Mouse (Mus musculus) CD8-positive naive resting alpha-beta T cell, adult 2 months (primary cell): ENCODE measurements around the gene Hpca.

Experiments
- DNase-seq, 2 experiments: peaks; one replicate each; pipeline ENCODE4 v3.0.0; 2022; ENCODE audit warnings: low read depth in 2 of 2, low spot score in 2 of 2

The Hpca gene

GRCm38 (mm10) chr4:129136579-129137391 lies 14.9 kb upstream of the Hpca start, which contains the start of gene Fndc5:
Gene Fndc5 (plus strand): TSS chr4:129136999.
- no peak for DNase-seq

- no peak for DNase-seq
Measured at GRCm38 (mm10) chr4:129136189-129136578, 14.3 kb upstream of the Hpca start.

DNA sequence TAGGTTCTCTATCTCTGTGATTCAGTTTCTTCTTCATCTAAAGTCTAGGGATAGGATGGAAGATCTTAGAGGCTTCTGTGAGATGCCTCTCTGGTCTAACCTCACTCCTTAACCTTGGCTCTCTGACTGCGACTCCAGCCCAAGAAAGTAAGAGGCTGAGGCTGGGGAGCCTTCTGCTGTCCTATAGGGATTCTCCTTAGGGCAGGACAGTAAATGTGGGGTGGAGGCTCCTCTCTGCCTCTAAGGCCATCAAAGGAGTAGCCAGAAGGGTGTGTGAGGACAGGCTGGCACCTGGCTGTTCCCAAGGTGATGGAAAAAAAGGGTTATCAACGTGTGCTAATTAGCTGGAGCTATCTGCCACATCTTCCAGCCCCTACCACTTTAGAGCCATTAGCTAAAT lies 13.8 kb upstream of the Hpca start:
- no peak for DNase-seq

- DNase-seq: peak; percentile 65 to 67
Measured at GRCm38 (mm10) chr4:129134799-129135585, 13.2 kb upstream of the Hpca start.

- peak; percentile 49 to 55 for DNase-seq
Measured at GRCm38 (mm10) chr4:129130755-129131303, 9.0 kb upstream of the Hpca start.

DNA sequence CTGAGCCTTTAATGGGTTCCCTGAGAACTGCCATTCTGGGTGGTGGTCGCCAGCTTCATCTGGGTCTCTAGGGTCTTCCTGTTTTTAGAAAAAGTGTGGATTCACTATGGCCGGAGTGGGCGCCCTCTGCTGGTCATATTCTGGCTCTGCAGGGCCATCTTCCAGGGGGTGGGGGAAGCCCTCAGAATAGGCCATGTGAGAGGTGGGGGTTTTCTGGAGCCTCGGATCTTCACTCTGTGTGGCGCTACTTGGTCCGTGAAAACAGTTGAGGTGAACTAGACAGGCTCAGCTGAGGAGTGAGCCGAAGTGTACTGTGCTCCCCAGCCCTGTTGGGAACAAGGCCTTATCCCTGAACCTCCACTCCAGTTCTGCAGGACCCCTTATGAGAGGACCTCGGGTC lies 8.3 kb upstream of the Hpca start:
- peak; percentile 38 to 40 for DNase-seq

- no peak for DNase-seq
Measured at GRCm38 (mm10) chr4:129129387-129129786, 7.6 kb upstream of the Hpca start.

GRCm38 (mm10) chr4:129128582-129129338 lies 6.9 kb upstream of the Hpca start:
- DNase-seq: no peak

- DNase-seq: no peak
Measured at GRCm38 (mm10) chr4:129125736-129126451, 4.1 kb upstream of the Hpca start.

DNA sequence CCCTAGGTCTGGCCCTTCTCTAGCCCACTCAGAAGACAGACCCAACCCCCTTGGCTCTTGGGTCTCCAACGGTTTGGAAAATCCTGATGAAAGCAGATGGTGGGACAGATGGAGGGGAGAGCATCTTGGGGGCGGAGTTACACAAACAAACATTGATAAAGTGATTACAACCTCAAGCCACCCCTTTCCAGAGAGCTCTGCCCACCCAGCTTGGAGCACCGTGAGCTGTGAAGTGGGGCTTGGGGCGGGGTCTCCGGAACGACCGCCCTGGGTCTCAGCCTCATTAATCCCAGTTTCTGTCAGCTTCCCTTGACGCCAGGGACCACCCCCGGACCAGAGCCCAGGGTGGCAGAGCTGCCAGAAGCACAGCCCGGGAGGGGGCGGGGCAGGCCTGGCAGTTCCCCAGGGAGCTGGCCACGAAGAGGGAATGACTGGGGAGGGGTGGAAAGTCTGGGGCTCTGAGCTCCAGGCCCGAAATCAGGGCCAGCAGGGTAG lies 2.9 kb upstream of the Hpca start:
- DNase-seq: no peak

DNA sequence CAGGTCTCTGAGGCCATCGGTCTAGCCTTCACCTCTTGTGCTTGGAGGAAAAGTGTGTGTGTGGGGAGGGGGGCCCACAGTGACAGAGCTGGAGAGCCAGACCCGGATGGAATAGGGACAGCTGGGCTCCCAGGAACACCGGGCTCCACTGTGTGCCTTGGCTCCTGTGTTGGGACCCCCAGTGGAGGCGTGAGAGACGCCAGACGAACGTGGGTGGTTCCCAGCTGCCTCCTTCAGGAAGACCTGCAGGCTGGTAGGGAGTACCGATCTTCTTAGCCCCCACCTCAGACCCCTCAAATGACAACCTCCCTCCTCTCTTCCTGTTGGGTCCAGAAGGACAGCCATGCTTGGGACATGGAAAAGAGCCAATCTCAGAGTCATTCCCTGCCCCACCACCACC lies 883 bp upstream of the Hpca start:
- no peak for DNase-seq

DNA sequence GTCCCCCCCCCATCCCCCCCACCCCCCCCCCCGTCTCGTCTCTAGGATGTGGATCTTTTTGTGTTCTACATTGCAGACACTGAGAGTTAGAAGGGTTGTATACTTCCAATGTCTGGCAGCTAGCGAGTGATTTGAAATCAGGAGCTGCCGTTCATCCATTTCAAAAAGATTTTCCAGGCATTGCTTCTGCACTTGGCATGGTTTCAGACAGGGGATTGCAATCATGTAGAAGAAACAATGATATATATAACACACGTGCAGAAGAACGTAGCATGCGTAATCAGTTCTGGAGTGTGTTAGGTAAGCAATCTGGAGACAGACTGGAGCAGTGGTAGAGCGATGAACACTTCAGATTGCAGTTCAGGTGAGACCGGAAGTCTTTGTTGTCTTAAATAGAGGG lies 271 bp upstream of the Hpca start:
- no peak for DNase-seq

DNA sequence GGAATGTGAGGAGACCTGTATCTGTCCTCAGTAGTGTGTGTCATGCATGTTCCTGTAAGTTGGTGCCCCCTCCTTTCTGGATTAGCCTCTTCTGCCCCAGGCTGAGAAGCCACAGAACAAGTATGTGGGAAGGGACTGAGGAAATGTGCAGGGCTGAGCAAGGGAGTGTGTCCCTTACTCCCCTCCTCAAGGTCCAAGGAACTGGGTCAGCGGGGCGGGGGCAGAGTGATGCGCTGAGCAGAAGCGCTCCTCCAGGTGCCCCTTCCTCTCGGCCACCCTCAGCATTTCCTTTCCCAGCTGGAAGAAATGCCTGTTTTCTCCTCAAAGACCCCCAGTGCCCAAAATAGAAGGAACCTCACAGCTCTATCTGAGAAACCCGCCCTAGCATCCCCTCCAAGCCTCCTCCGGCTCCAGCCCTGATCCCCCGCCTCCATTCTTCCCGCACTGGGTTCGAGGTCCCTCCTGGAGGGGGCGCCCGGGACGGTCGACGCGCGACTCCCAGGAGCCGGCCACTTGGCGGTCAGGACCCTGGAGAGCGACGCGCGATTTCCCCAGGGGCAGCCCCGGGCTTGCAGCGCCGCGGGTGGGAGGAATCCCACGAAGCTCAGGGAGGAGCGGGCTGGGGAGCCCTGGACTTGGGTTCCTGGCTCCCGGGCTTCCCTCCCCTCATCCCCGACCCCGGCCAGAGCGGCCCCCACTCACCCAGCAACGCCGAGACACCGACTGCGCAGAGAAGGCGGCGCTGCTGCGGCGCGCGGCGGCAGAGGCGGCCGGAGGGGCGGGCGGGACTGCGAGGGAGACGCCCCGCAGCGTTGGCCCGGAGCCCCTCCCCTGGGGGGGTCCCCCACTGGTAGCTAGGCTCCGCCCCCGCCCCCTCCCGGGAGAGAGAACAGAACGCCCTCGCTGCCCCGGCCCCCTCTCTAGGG lies 1.1 kb downstream of the Hpca start:
- peak in 1 of 2 experiments; percentile 27 for DNase-seq

- no peak for DNase-seq
Measured at GRCm38 (mm10) chr4:129119708-129120107, 2.1 kb downstream of the Hpca start.

DNA sequence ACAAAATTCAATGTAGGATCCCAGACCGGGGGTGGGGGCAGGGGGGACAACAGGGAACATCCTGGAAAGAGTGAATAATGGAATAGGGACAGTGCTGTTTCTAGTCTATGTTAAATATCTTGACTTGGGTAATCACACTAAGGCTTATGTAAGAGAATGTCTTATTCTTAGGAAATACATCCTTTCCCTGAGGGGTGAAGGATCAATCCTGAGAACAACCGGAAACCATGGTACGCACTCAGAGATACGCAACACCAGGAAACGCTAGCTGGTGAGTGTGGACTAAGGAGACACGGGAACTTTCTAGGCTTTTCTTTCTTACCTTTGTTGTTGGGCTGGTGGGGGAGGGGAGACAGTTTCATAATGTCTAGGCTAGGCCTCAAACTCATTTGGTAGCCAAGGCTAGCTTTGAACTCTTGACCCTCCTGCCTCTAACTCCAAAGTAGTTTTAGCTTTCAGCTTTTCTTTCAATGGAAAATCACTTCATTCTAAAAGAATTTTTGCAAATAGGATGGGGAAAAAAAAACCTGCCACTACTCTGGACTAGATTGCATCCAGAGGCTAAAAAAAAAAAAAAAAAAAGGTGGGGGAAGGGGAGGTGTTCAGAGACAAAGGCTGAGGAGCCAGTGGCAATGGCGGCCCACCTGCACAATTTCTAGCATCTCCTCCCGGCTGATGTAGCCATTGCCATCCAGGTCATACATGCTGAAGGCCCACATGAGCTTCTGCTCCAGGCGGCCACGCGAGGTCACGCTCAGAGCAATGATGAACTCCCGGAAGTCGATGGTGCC lies 3.9 kb downstream of the Hpca start:
- no peak for DNase-seq

GRCm38 (mm10) chr4:129116703-129117102 lies 5.1 kb downstream of the Hpca start:
- DNase-seq: no peak

DNA sequence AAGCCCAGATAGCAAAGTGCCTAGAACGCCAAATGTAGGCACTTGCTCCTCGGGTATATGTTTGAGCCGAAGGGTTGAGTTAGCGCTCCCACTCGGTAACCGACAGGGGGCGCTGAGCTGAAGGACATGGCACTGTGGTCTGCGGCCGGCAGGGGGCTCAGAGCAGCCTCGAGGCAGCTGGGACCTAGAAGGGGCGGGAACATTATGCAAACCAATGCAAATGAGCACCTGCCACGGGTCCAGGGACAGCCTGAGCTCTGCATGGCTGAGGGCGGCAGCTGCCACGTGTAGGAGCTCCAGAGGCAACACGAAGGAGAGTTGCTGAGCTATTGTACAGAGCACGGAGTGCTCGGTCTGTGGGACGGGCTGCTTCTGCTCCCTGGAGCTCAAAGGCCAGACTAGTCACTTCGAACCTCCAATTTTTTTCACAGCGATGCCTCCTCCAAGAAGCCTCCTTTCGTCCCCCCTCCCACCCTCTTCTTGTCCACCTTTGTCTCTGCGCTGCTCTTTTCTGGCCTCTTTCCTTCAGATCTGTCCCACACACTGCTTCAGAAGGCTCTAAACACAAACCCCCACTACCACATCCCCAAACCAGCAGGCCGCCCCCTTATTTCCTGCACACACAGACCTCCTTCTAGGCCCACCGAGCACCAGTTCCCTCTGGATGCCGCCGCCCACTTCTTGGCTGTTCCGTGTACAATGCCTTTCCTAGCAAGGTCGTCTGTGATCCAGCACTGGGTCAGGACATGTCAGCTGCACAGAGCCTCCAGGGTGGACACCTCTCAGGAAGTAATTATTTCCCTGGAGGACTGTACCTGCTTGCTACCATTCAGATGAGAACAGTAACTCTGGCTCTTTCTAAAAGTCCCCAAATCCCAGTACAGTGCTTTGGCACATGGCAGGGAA lies 8.5 kb downstream of the Hpca start:
- peak; percentile 41 to 53 for DNase-seq

GRCm38 (mm10) chr4:129112231-129112630 lies 9.6 kb downstream of the Hpca start:
- DNase-seq: no peak
